Mouse (Mus musculus): Measurements from ENCODE around the gene Paox.

The Paox gene

GRCm38 (mm10) chr7:140115583-140116328 is at the start of gene Paox:
Gene Paox (plus strand): TSS chr7:140115799.
- peak; percentile 31 to 52 for DNase-seq

GRCm38 (mm10) chr7:140067397-140067796 is 48.2 kb upstream of the Paox start:
- DNase-seq, result no peak

- no peak for DNase-seq
Observed at GRCm38 (mm10) chr7:140070042-140070711, 45.4 kb upstream of the Paox start.

GRCm38 (mm10) chr7:140077698-140078097 is 37.9 kb upstream of the Paox start:
- DNase-seq, result no peak

- DNase-seq, result peak; percentile 78 to 90
Observed at GRCm38 (mm10) chr7:140078711-140079110, 36.9 kb upstream of the Paox start.

- DNase-seq, result peak; percentile 94 to 98
Observed at GRCm38 (mm10) chr7:140080503-140081156, 35.0 kb upstream of the Paox start.

- peak; percentile 62 to 70 for DNase-seq
Observed at GRCm38 (mm10) chr7:140081408-140082241, 34.0 kb upstream of the Paox start.

GRCm38 (mm10) chr7:140082242-140082678 is 33.3 kb upstream of the Paox start, which contains the start of gene Caly:
Gene Caly (minus strand): TSS chr7:140082548.
- peak; percentile 81 to 86 for DNase-seq

- DNase-seq, result no peak
Observed at GRCm38 (mm10) chr7:140090601-140091000, 25.0 kb upstream of the Paox start.

GRCm38 (mm10) chr7:140092924-140093528 is 22.6 kb upstream of the Paox start, which contains the start of gene Prap1:
Gene Prap1 (plus strand): TSS chr7:140093395.
- DNase-seq, result no peak

- no peak for DNase-seq
Observed at GRCm38 (mm10) chr7:140094954-140095353, 20.6 kb upstream of the Paox start.

GRCm38 (mm10) chr7:140095556-140095955 is 20.0 kb upstream of the Paox start:
- DNase-seq, result no peak

- DNase-seq, result no peak
Observed at GRCm38 (mm10) chr7:140096055-140096454, 19.5 kb upstream of the Paox start.

GRCm38 (mm10) chr7:140098466-140098865 is 17.1 kb upstream of the Paox start:
- no peak for DNase-seq

GRCm38 (mm10) chr7:140101498-140101897 is 14.1 kb upstream of the Paox start:
- peak; percentile 32 to 52 for DNase-seq

- peak; percentile 87 to 89 for DNase-seq
Observed at GRCm38 (mm10) chr7:140101993-140102860, 13.4 kb upstream of the Paox start, which contains the start of gene Fuom. Gene Fuom (minus strand): TSS chr7:140102441.

- DNase-seq, result no peak
Observed at GRCm38 (mm10) chr7:140104009-140104408, 11.6 kb upstream of the Paox start.

GRCm38 (mm10) chr7:140111943-140112342 is 3.7 kb upstream of the Paox start:
- no peak for DNase-seq

GRCm38 (mm10) chr7:140116329-140117054 is 893 bp downstream of the Paox start, which contains the start of gene Echs1:
Gene Echs1 (minus strand): TSS chr7:140116476.
- DNase-seq, result peak; percentile 87 to 93

- DNase-seq, result no peak
Observed at GRCm38 (mm10) chr7:140120484-140120883, 4.9 kb downstream of the Paox start.
